Mouse (Mus musculus): ENCODE results near the gene Ccdc27. TPM values are rescaled to one million over a fixed set of nuclear protein-coding genes. Genes with fewer than 3 reads are reported as not detected.

The Ccdc27 gene
- total and polyA plus RNA-seq, 3 experiments = 0.49 TPM; not detected in 2

- H3K36me3 ChIP-seq (ENCODE audit: control insufficient read depth in 1 of 2, insufficient read depth in 2 of 2, low read length in 2 of 2) = peaks cover 0 to 3% of the 10 kb centered on the region in 2 experiments; a peak in 1 of 4 replicates
- peaks cover 0 to under 1% of the 10 kb centered on the region in 2 experiments; a peak in 2 of 4 replicates for H3K4me1 ChIP-seq (ENCODE audit: control insufficient read depth in 1 of 2, insufficient read depth in 2 of 2, low read length in 2 of 2)
- peaks cover 15% of the 10 kb centered on the region for H3K79me2 ChIP-seq (ENCODE audit: control insufficient read depth, insufficient read depth, low read length, poor library complexity)
- no peaks in the 10 kb centered on the region for H3K27me3 ChIP-seq (ENCODE audit: control insufficient read depth in 1 of 2, insufficient read depth in 2 of 2, low read length in 2 of 2)
- no peak overlapping the region for H3K9ac ChIP-seq (ENCODE audit: control insufficient read depth, low read depth, low read length, poor library complexity, severe bottlenecking)
- peak; percentile 69 for DNase-seq (ENCODE audit: low read depth, low spot score)
- H3K4me3 ChIP-seq (ENCODE audit: control insufficient read depth in 1 of 2, insufficient read depth in 1 of 2, low read depth in 2 of 2, low read length in 2 of 2) = no peak overlapping the region
- TF ChIP-seq MAZ (IDR thresholded peaks at IDR 0.05; ENCODE audit: low read depth, low read length) = no peak
- no peak for TF ChIP-seq POLR2AphosphoS2 (IDR thresholded peaks at IDR 0.05; ENCODE audit: low read length)
- peak; percentile 58 for TF ChIP-seq SMC3 (IDR thresholded peaks at IDR 0.05; ENCODE audit: low read depth, low read length)
- TF ChIP-seq MEF2A (IDR thresholded peaks at IDR 0.05; ENCODE audit: extremely low read depth, insufficient replicate concordance, low read depth, low read length, poor library complexity, severe bottlenecking) = no peak
- no peak for TF ChIP-seq CHD2 (IDR thresholded peaks at IDR 0.05; ENCODE audit: low read length)
- TF ChIP-seq POLR2A (IDR thresholded peaks at IDR 0.05; ENCODE audit: control insufficient read depth in 1 of 2, insufficient read depth in 1 of 2, low read depth in 1 of 2, low read length in 2 of 2, poor library complexity in 1 of 2) = no peak
- no peak for TF ChIP-seq MAFK (IDR thresholded peaks at IDR 0.05; ENCODE audit: borderline replicate concordance, low read depth, low read length)
- TF ChIP-seq MXI1 (IDR thresholded peaks at IDR 0.05; ENCODE audit: low read depth, low read length) = no peak
- TF ChIP-seq ZC3H11A (IDR thresholded peaks at IDR 0.05; ENCODE audit: low read depth, low read length) = peak; percentile 33
- TF ChIP-seq KAT2A (conservative IDR thresholded peaks at IDR 0.05; ENCODE audit: low read depth, low read length) = no peak
- TF ChIP-seq ZMIZ1 (IDR thresholded peaks at IDR 0.05; ENCODE audit: low read depth, low read length) = no peak
- TF ChIP-seq E2F4 (IDR thresholded peaks at IDR 0.05; ENCODE audit: borderline replicate concordance, low read depth, low read length) = no peak
- TF ChIP-seq EP300 (IDR thresholded peaks at IDR 0.05; ENCODE audit: low read depth in 1 of 2, low read length in 2 of 2) = no peak
- TF ChIP-seq CTCF (IDR thresholded peaks at IDR 0.05 in 2 of 3, conservative IDR thresholded peaks at IDR 0.05 in 1 of 3; ENCODE audit: control insufficient read depth in 1 of 3, insufficient read depth in 1 of 3, low read depth in 2 of 3, low read length in 3 of 3, poor library complexity in 1 of 3, severe bottlenecking in 1 of 3) = peak; percentile 53 to 70 (median 70)
- peak; percentile 59 for TF ChIP-seq RAD21 (IDR thresholded peaks at IDR 0.05; ENCODE audit: low read depth, low read length)
- TF ChIP-seq HCFC1 (IDR thresholded peaks at IDR 0.05; ENCODE audit: low read depth, low read length) = no peak
- TF ChIP-seq NRF1 (IDR thresholded peaks at IDR 0.05; ENCODE audit: insufficient read depth, low read depth, low read length, poor library complexity, severe bottlenecking) = no peak
- TF ChIP-seq NELFE (IDR thresholded peaks at IDR 0.05; ENCODE audit: low read depth, low read length) = no peak
- no peak for TF ChIP-seq JUND (IDR thresholded peaks at IDR 0.05; ENCODE audit: low read depth, low read length)
- no peaks in the 10 kb centered on the region for H3K9me3 ChIP-seq (replicated peaks; ENCODE audit: insufficient read depth, low read length)
- no peak overlapping the region for H3K27ac ChIP-seq (ENCODE audit: control insufficient read depth, low read depth, low read length)
These were observed 13.8 kb downstream of the Ccdc27 start for GRCm38 (mm10) chr4:154028646-154029045.

- TF ChIP-seq MYC (IDR thresholded peaks at IDR 0.05; ENCODE audit: low read depth, low read length) (no peak), POLR2A (IDR thresholded peaks at IDR 0.05; ENCODE audit: control insufficient read depth in 1 of 2, insufficient read depth in 1 of 2, low read depth in 1 of 2, low read length in 2 of 2, poor library complexity in 1 of 2) (no peak), USF1 (IDR thresholded peaks at IDR 0.05; ENCODE audit: low read depth, low read length) (no peak), E2F4 (IDR thresholded peaks at IDR 0.05; ENCODE audit: borderline replicate concordance, low read depth, low read length) (no peak), SMC3 (IDR thresholded peaks at IDR 0.05; ENCODE audit: low read depth, low read length) (no peak), JUND (IDR thresholded peaks at IDR 0.05; ENCODE audit: low read depth, low read length) (no peak), UBTF (IDR thresholded peaks at IDR 0.05; ENCODE audit: borderline replicate concordance, insufficient read depth, low read depth, low read length) (no peak), MAZ (IDR thresholded peaks at IDR 0.05; ENCODE audit: low read depth, low read length) (no peak)
- H3K4me1 ChIP-seq (ENCODE audit: control insufficient read depth in 1 of 2, insufficient read depth in 2 of 2, low read length in 2 of 2) = peaks cover 0 to 7% of the 10 kb centered on the region in 2 experiments; a peak in 3 of 4 replicates
- no peak overlapping the region for H3K4me3 ChIP-seq (ENCODE audit: control insufficient read depth in 1 of 2, insufficient read depth in 1 of 2, low read depth in 2 of 2, low read length in 2 of 2)
- no peaks in the 10 kb centered on the region for H3K9me3 ChIP-seq (replicated peaks; ENCODE audit: insufficient read depth, low read length)
- DNase-seq (ENCODE audit: low read depth, low spot score) = no peak
- H3K9ac ChIP-seq (ENCODE audit: control insufficient read depth, low read depth, low read length, poor library complexity, severe bottlenecking) = no peak overlapping the region
- no peak overlapping the region for H3K27ac ChIP-seq (ENCODE audit: control insufficient read depth, low read depth, low read length)
- H3K79me2 ChIP-seq (ENCODE audit: control insufficient read depth, insufficient read depth, low read length, poor library complexity) = peaks cover 16% of the 10 kb centered on the region
- peaks cover 0 to 6% of the 10 kb centered on the region in 2 experiments; a peak in 2 of 4 replicates for H3K36me3 ChIP-seq (ENCODE audit: control insufficient read depth in 1 of 2, insufficient read depth in 2 of 2, low read length in 2 of 2)
- no peaks in the 10 kb centered on the region for H3K27me3 ChIP-seq (ENCODE audit: control insufficient read depth in 1 of 2, insufficient read depth in 2 of 2, low read length in 2 of 2)
These were observed 14.4 kb downstream of the Ccdc27 start for GRCm38 (mm10) chr4:154028066-154028465.
